Comparison of ENCODE assay signal across 9 mouse cellular contexts in genomic region chr10:26890269-26890955, GRCm38 (mm10).
DNase-seq lines count a peak whose midpoint lies in the region; ATAC-seq and TF ChIP-seq lines count a peak whose summit lies in the region.
"Had no signal": no experiment of that assay in that cellular context is flagged by ENCODE, and none has a peak within 500 bp of the region (broad histone marks: within the 10 kb centered on the region; RNA-seq: fewer than 3 reads in every experiment).

No protein-coding gene starts in this region.

- no peak overlapping the region for H3K4me3 ChIP-seq in E14TG2a.4 (replicated peaks; ENCODE audit: low read length)
- H3K4me3 ChIP-seq in embryonic facial prominence, embryonic 14.5 days (ENCODE audit: low read depth, low read length), result no peak overlapping the region
- no peak overlapping the region for H3K4me3 ChIP-seq in heart, postnatal 0 days (ENCODE audit: low read depth, low read length)
- no peak overlapping the region for H3K4me3 ChIP-seq in lung, embryonic 14.5 days (ENCODE audit: low read depth, low read length)
- H3K4me3 ChIP-seq in olfactory bulb, adult 2 months (ENCODE audit: insufficient read depth, low read depth, low read length), result no peak overlapping the region
- H3K4me3 ChIP-seq: heart, embryonic 15.5 days had no signal

- ATAC-seq in embryonic facial prominence, embryonic 14.5 days (ENCODE audit: low read depth), result peak; percentile 87
- ATAC-seq in heart, postnatal 0 days (ENCODE audit: insufficient read depth, low read depth), result peak; percentile 36; the same call in 1 of the 2 replicates
- ATAC-seq in lung, embryonic 14.5 days (ENCODE audit: insufficient read depth), result peak; percentile 87

- peak; percentile 43 for DNase-seq in adrenal gland, postnatal 25 days
- peak; percentile 84 for DNase-seq in embryonic facial prominence, embryonic 14.5 days (ENCODE audit: low spot score)
- DNase-seq in heart, postnatal 0 days (ENCODE audit: low spot score), result peak; percentile 77
- DNase-seq in kidney, postnatal 10 days, result peak; percentile 78
- peak; percentile 90 for DNase-seq in lung, embryonic 14.5 days
- peak; percentile 28 to 71 for DNase-seq in thymus, postnatal 10 days (ENCODE audit: low spot score in 2 of 2)

- 4% methylated on average over 4 of the region's 4 CpGs for WGBS in embryonic facial prominence, embryonic 14.5 days
- 5% methylated on average over 4 of the region's 4 CpGs for WGBS in heart, postnatal 0 days
- WGBS in lung, embryonic 14.5 days, result 4% methylated on average over 4 of the region's 4 CpGs
- WGBS in olfactory bulb, adult 2 months, result 3% methylated on average over 4 of the region's 4 CpGs

- no peaks in the 10 kb centered on the region for H3K4me1 ChIP-seq in E14TG2a.4 (replicated peaks; ENCODE audit: low read depth, low read length)
- no peaks in the 10 kb centered on the region; the same call in 1 of the 2 replicates for H3K4me1 ChIP-seq in embryonic facial prominence, embryonic 14.5 days (ENCODE audit: control insufficient read depth, insufficient read depth, low read length)
- H3K4me1 ChIP-seq in heart, postnatal 0 days (ENCODE audit: control insufficient read depth, insufficient read depth), result no peaks in the 10 kb centered on the region
- no peaks in the 10 kb centered on the region for H3K4me1 ChIP-seq in lung, embryonic 14.5 days (ENCODE audit: insufficient read depth)
- H3K4me1 ChIP-seq in olfactory bulb, adult 2 months (ENCODE audit: control insufficient read depth, insufficient read depth, low read length), result no peaks in the 10 kb centered on the region
- H3K4me1 ChIP-seq: heart, embryonic 15.5 days had no signal

- H3K36me3 ChIP-seq in E14TG2a.4 (ENCODE audit: insufficient read depth, low read length), result no peaks in the 10 kb centered on the region
- no peaks in the 10 kb centered on the region for H3K36me3 ChIP-seq in embryonic facial prominence, embryonic 14.5 days (ENCODE audit: control insufficient read depth, insufficient read depth, low read length)
- peaks cover 17% of the 10 kb centered on the region for H3K36me3 ChIP-seq in heart, postnatal 0 days (replicated peaks; ENCODE audit: control insufficient read depth, insufficient read depth, low read length)
- H3K36me3 ChIP-seq in lung, embryonic 14.5 days (ENCODE audit: insufficient read depth), result no peaks in the 10 kb centered on the region

- H3K27me3 ChIP-seq in E14TG2a.4 (ENCODE audit: insufficient read depth, low read length), result no peaks in the 10 kb centered on the region
- no peaks in the 10 kb centered on the region for H3K27me3 ChIP-seq in embryonic facial prominence, embryonic 14.5 days (replicated peaks; ENCODE audit: control insufficient read depth, insufficient read depth, low read length)
- H3K27me3 ChIP-seq in heart, postnatal 0 days (ENCODE audit: control insufficient read depth, insufficient read depth, low read length), result no peaks in the 10 kb centered on the region
- no peaks in the 10 kb centered on the region for H3K27me3 ChIP-seq in lung, embryonic 14.5 days (ENCODE audit: insufficient read depth, low read length)
- H3K27me3 ChIP-seq: heart, embryonic 15.5 days had no signal

- peak; percentile 68 for TF ChIP-seq CTCF in E14TG2a.4 (conservative IDR thresholded peaks at IDR 0.05; ENCODE audit: low read length)
- peak; percentile 95 for TF ChIP-seq CTCF in heart, postnatal 0 days (IDR thresholded peaks at IDR 0.05; ENCODE audit: low read depth)
- TF ChIP-seq CTCF in lung, embryonic 14.5 days (IDR thresholded peaks at IDR 0.05; ENCODE audit: low read depth), result peak; percentile 87
- peak; percentile 44; the same call in 1 of the 2 replicates for TF ChIP-seq CTCF in olfactory bulb, adult 2 months (IDR thresholded peaks at IDR 0.05; ENCODE audit: insufficient read depth, low read depth, low read length)

- H3K4me2 ChIP-seq in embryonic facial prominence, embryonic 14.5 days (ENCODE audit: low read depth, low read length), result no peak overlapping the region
- H3K4me2 ChIP-seq in heart, postnatal 0 days (ENCODE audit: low read depth, low read length), result no peak overlapping the region
- H3K4me2 ChIP-seq in lung, embryonic 14.5 days, result no peak overlapping the region
- H3K4me2 ChIP-seq: heart, embryonic 15.5 days had no signal

- no peak overlapping the region for H3K9ac ChIP-seq in embryonic facial prominence, embryonic 14.5 days (ENCODE audit: low read depth, low read length)
- H3K9ac ChIP-seq in heart, postnatal 0 days (replicated peaks; ENCODE audit: low read depth, low read length), result no peak overlapping the region
- no peak overlapping the region for H3K9ac ChIP-seq in lung, embryonic 14.5 days
- H3K9ac ChIP-seq: heart, embryonic 15.5 days had no signal

- H3K9me3 ChIP-seq in E14TG2a.4 (ENCODE audit: low read length), result no peaks in the 10 kb centered on the region
- no peaks in the 10 kb centered on the region for H3K9me3 ChIP-seq in embryonic facial prominence, embryonic 14.5 days (ENCODE audit: control insufficient read depth, low read length)
- H3K9me3 ChIP-seq in heart, postnatal 0 days (replicated peaks; ENCODE audit: control insufficient read depth, low read length), result no peaks in the 10 kb centered on the region
- no peaks in the 10 kb centered on the region for H3K9me3 ChIP-seq in lung, embryonic 14.5 days (ENCODE audit: low read depth, low read length)
- H3K9me3 ChIP-seq: heart, embryonic 15.5 days had no signal

- TF ChIP-seq POLR2A in olfactory bulb, adult 2 months (IDR thresholded peaks at IDR 0.05; ENCODE audit: insufficient read depth, low read depth, low read length), result no peak

- no peak overlapping the region for H3K27ac ChIP-seq in embryonic facial prominence, embryonic 14.5 days (replicated peaks; ENCODE audit: low read depth, low read length)
- no peak overlapping the region for H3K27ac ChIP-seq in heart, postnatal 0 days (ENCODE audit: low read depth)
- H3K27ac ChIP-seq in lung, embryonic 14.5 days (ENCODE audit: low read depth), result no peak overlapping the region
- H3K27ac ChIP-seq in olfactory bulb, adult 2 months (ENCODE audit: insufficient read depth, low read depth, low read length), result no peak overlapping the region
- H3K27ac ChIP-seq: heart, embryonic 15.5 days had no signal

- no peak for TF ChIP-seq EP300 in heart, postnatal 0 days (IDR thresholded peaks at IDR 0.05; ENCODE audit: low read depth)

Comparison
In these comparisons a context has a peak if more than half of its experiments do, and no peak if none do; other contexts are left out.
1. CTCF ChIP-seq: peak in every context shown above with its lines; median percentile 95 in heart, postnatal 0 days; 87 in lung, embryonic 14.5 days; 68 in E14TG2a.4; 44 in olfactory bulb, adult 2 months.
2. ATAC-seq: peak in every context shown above with its lines; median percentile 87 in embryonic facial prominence, embryonic 14.5 days; 87 in lung, embryonic 14.5 days; 36 in heart, postnatal 0 days.